9 mouse cellular contexts compared by ENCODE assay signal in genomic region chr7:36071774-36072173, GRCm38 (mm10).
A peak's percentile ranks its signal among the peaks of the same experiment; 100 is the strongest.
DNase-seq lines count a peak whose midpoint lies in the region; ATAC-seq and TF ChIP-seq lines count a peak whose summit lies in the region.
"Had no signal": no experiment of that assay in that cellular context is flagged by ENCODE, and none has a peak within 500 bp of the region (broad histone marks: within the 10 kb centered on the region; RNA-seq: fewer than 3 reads in every experiment).

No protein-coding gene starts in this region.

- H3K27me3 ChIP-seq in hindbrain, embryonic 16.5 days (replicated peaks; ENCODE audit: control insufficient read depth, insufficient read depth, low read length) = peaks cover 5% of the 10 kb centered on the region; the same call in 1 of the 2 replicates
- H3K27me3 ChIP-seq in stomach, postnatal 0 days (ENCODE audit: control insufficient read depth, insufficient read depth, low read length) = no peaks in the 10 kb centered on the region

- H3K36me3 ChIP-seq in hindbrain, embryonic 16.5 days (ENCODE audit: control insufficient read depth, insufficient read depth, low read length) = no peaks in the 10 kb centered on the region
- H3K36me3 ChIP-seq in stomach, postnatal 0 days (ENCODE audit: control insufficient read depth, insufficient read depth, low read length) = no peaks in the 10 kb centered on the region

- DNase-seq in layer of hippocampus, postnatal 14 days (ENCODE audit: low spot score in 2 of 2) = peak; percentile 13 to 18
- no peak for DNase-seq in layer of hippocampus, adult 9-10 months (ENCODE audit: low spot score)
- peak; percentile 55 for DNase-seq in lung, postnatal 14 days
- DNase-seq in stomach, postnatal 0 days (ENCODE audit: low spot score) = peak; percentile 39
- DNase-seq in thymus, postnatal 14 days = no peak

- peak overlapping the region; percentile 46 for H3K4me2 ChIP-seq in hindbrain, embryonic 16.5 days (ENCODE audit: low read length)
- peak overlapping the region; percentile 49 for H3K4me2 ChIP-seq in stomach, postnatal 0 days (replicated peaks; ENCODE audit: low read depth)

- TF ChIP-seq EP300 in stomach, postnatal 0 days (optimal IDR thresholded peaks at IDR 0.05) = no peak

- no peaks in the 10 kb centered on the region for H3K9me3 ChIP-seq in hindbrain, embryonic 16.5 days (ENCODE audit: control insufficient read depth, low read length)
- no peaks in the 10 kb centered on the region for H3K9me3 ChIP-seq in stomach, postnatal 0 days (ENCODE audit: control insufficient read depth, low read length)

- ATAC-seq in hindbrain, embryonic 16.5 days = no peak
- ATAC-seq in stomach, postnatal 0 days (ENCODE audit: low FRiP score, low TSS enrichment) = no peak

- no peak overlapping the region for H3K27ac ChIP-seq in bone marrow, adult 2 months (ENCODE audit: control insufficient read depth, insufficient read depth, low read depth, low read length, poor library complexity)
- no peak overlapping the region for H3K27ac ChIP-seq in embryonic fibroblast, embryonic 13.5 days (ENCODE audit: insufficient read depth, low read length)
- no peak overlapping the region for H3K27ac ChIP-seq in hindbrain, embryonic 16.5 days (ENCODE audit: low read depth, low read length)
- H3K27ac ChIP-seq in stomach, postnatal 0 days (replicated peaks) = no peak overlapping the region
- H3K27ac ChIP-seq: macrophage had no signal

- TF ChIP-seq POLR2A in bone marrow, adult 2 months (IDR thresholded peaks at IDR 0.05; ENCODE audit: borderline replicate concordance, control insufficient read depth, low read depth, low read length) = no peak
- no peak for TF ChIP-seq POLR2A in embryonic fibroblast, embryonic 13.5 days (IDR thresholded peaks at IDR 0.05; ENCODE audit: low read depth, low read length)

- 0 out of 2 replicates have a peak, but pooled peaks have one; percentile 14 for TF ChIP-seq CTCF in bone marrow, adult 2 months (IDR thresholded peaks at IDR 0.05; ENCODE audit: control insufficient read depth, insufficient read depth, low read length)
- peak; percentile 55; the same call in 1 of the 2 replicates for TF ChIP-seq CTCF in embryonic fibroblast, embryonic 13.5 days (IDR thresholded peaks at IDR 0.05; ENCODE audit: borderline replicate concordance, insufficient read depth, low read length)
- TF ChIP-seq CTCF in stomach, postnatal 0 days (IDR thresholded peaks at IDR 0.05; ENCODE audit: low read depth) = peak; percentile 84

- H3K4me1 ChIP-seq in bone marrow, adult 2 months (ENCODE audit: control insufficient read depth, insufficient read depth, low read length) = no peaks in the 10 kb centered on the region
- H3K4me1 ChIP-seq in embryonic fibroblast, embryonic 13.5 days (ENCODE audit: control insufficient read depth, insufficient read depth, low read length) = no peaks in the 10 kb centered on the region
- peaks cover 13% of the 10 kb centered on the region for H3K4me1 ChIP-seq in hindbrain, embryonic 16.5 days (ENCODE audit: control insufficient read depth, insufficient read depth, low read depth, low read length)
- H3K4me1 ChIP-seq in stomach, postnatal 0 days (replicated peaks; ENCODE audit: control insufficient read depth, insufficient read depth) = no peaks in the 10 kb centered on the region

- no peak overlapping the region for H3K4me3 ChIP-seq in bone marrow, adult 2 months (replicated peaks; ENCODE audit: control insufficient read depth, low read depth, low read length)
- no peak overlapping the region for H3K4me3 ChIP-seq in embryonic fibroblast, embryonic 13.5 days (ENCODE audit: insufficient read depth, low read length)
- H3K4me3 ChIP-seq in hindbrain, embryonic 16.5 days (ENCODE audit: low read length) = peak overlapping the region; percentile 21; the same call in 1 of the 2 replicates
- peak overlapping the region; percentile 25 for H3K4me3 ChIP-seq in stomach, postnatal 0 days (ENCODE audit: low read depth, low read length)

- H3K9ac ChIP-seq in hindbrain, embryonic 16.5 days (ENCODE audit: low read depth, low read length) = no peak overlapping the region
- H3K9ac ChIP-seq in stomach, postnatal 0 days (ENCODE audit: low read length) = no peak overlapping the region

- 7% methylated on average over 13 of the region's 13 CpGs for WGBS in bone marrow, adult 2 months
- WGBS in hindbrain, embryonic 16.5 days = 6% methylated on average over 13 of the region's 13 CpGs
- WGBS in stomach, postnatal 0 days = 5% methylated on average over 13 of the region's 13 CpGs

Comparison
In these comparisons a context has a peak if more than half of its experiments do, and no peak if none do; other contexts are left out.
1. DNase-seq: peak in layer of hippocampus, postnatal 14 days (2 of 2), lung, postnatal 14 days (single experiment) and stomach, postnatal 0 days (single experiment); none in layer of hippocampus, adult 9-10 months (single experiment) and thymus, postnatal 14 days (single experiment).
2. H3K4me3 ChIP-seq: peak in hindbrain, embryonic 16.5 days (single experiment) and stomach, postnatal 0 days (single experiment); none in bone marrow, adult 2 months (single experiment) and embryonic fibroblast, embryonic 13.5 days (single experiment).
3. CTCF ChIP-seq: peak in every context shown above with its lines; median percentile 84 in stomach, postnatal 0 days; 55 in embryonic fibroblast, embryonic 13.5 days; 14 in bone marrow, adult 2 months.